Mouse (Mus musculus) thymus, postnatal 36 days (tissue): ENCODE measurements around the gene Wiz.

Experiments
- DNase-seq, 2 experiments: peaks; one replicate each; pipeline ENCODE4 v3.0.0; 2022; ENCODE audit warnings: mixed read lengths in 2 of 2

The Wiz gene

GRCm38 (mm10) chr17:32349037-32349732 lies 40.1 kb downstream of the Wiz start:
- peak; percentile 28 to 29 for DNase-seq

GRCm38 (mm10) chr17:32348406-32348805 lies 40.8 kb downstream of the Wiz start:
- DNase-seq: no peak

DNA sequence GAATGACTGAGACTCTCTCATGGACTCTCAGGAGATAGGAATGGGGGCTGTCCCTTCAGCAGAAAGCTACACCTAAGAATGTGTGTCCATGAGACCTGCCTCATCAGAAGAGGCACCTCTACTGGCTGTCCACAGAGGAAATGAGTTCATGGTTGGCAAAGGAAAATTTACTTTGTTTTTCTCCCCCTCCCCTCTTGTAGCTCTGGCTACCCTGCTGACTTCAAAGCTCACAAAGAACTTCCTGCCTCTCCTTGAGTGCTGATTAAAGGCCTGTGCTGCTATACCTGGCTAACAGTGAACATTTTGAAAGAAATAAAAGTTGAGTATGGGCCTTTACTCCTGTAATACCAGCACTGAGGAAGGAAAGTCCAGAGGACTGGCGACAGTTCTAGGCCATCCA lies 48.1 kb downstream of the Wiz start:
- no peak for DNase-seq

- DNase-seq: no peak
Observed at GRCm38 (mm10) chr17:32340110-32340509, 49.1 kb downstream of the Wiz start.

- no peak for DNase-seq
Observed at GRCm38 (mm10) chr17:32335869-32336268, 53.4 kb downstream of the Wiz start.

DNA sequence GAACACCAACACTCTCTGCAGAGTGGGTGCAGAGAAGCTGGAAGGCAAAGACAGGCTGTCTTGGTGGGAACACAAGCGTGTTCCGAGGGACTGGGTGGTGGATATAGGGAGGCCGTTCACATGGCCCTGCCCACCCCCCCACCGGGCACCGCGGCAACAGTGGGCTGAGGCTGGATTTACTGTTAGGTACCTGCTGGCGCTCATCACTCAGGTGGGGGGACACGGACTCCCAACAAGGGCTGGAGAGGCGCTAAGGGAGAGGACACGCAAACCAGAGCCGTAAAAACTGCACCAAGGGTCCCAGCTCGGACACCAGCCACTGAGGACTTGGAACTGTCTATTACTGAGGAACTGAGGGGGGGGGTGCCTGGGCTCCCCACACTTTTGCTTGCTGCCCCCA lies 54.3 kb downstream of the Wiz start:
- no peak for DNase-seq

DNA sequence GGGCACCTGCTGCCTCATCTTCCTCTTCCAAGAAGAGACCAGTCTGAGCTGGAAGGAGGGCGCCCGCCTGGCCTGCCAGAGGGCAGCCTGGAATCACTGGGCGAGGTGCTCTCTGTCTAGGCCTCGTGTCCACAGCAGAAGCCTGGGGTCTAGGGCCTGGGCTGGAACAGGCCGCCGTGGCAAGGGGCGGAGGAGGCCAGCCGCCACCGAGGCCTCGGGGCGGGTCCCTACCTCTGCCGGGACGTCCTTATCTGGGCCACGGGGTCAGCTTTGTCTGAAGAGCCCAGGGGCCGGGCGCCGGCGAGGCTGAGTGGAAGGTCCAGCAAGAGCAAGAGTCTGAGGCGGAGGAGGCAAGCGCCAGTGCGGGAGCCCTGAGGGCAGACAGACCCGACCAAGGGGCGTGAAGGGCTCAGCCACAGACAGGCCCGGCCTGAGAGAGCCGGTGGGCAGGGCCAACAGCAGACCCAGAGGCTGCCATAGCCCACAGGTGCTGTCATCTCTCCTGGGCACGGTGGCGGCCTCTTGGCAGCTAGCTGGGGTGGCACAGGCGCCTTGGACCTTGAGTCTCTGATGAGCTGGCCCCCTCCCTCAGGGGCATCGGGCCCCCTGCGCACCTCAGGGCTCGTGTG lies 55.5 kb downstream of the Wiz start:
- peak in 1 of 2 experiments; percentile 13 for DNase-seq

DNA sequence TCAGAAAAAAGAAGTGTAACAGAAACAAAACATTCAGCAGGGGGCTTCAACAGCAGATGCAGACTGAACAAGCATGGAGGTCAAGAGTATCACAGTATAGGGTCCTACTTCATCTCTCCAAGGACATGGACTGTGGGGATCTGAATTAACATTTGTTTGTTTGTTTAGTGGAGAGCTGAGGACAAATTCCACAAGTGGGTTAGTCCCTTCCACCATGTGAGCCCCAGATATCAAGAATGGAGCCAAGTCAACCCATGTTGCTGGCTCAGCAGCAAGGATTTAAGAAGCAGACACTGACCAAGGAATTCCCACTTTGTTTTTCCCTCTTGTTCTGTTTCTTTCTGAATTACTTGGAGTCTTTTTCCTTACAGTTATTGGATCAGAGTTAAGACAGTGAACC lies 61.7 kb downstream of the Wiz start:
- DNase-seq: no peak

DNA sequence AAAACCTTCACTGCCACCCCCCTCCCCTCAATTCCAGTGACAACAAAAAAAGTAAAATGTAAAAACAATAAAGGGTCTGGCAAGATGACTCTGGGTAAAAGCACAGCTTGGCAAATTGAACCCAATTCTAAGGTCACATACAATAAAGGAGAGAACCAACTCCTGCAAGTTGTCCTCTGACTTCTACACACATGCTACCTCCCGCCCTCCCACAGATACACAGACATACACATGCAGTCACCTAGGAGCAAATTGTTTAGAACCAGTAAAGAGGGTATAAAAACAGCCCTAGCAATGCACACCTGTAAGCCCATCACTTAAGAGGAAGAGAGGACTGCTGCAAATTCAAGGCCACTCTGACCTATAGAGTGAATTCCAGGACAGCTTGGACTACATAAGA lies 66.4 kb downstream of the Wiz start:
- DNase-seq: no peak

- no peak for DNase-seq
Observed at GRCm38 (mm10) chr17:32321836-32322235, 67.4 kb downstream of the Wiz start.

GRCm38 (mm10) chr17:32321390-32321734 lies 67.9 kb downstream of the Wiz start:
- DNase-seq: no peak

GRCm38 (mm10) chr17:32320597-32321389 lies 68.4 kb downstream of the Wiz start, which contains the start of gene Akap8:
Gene Akap8, minus strand, starts transcription at chr17:32321238.
- peak; percentile 96 to 98 for DNase-seq

DNA sequence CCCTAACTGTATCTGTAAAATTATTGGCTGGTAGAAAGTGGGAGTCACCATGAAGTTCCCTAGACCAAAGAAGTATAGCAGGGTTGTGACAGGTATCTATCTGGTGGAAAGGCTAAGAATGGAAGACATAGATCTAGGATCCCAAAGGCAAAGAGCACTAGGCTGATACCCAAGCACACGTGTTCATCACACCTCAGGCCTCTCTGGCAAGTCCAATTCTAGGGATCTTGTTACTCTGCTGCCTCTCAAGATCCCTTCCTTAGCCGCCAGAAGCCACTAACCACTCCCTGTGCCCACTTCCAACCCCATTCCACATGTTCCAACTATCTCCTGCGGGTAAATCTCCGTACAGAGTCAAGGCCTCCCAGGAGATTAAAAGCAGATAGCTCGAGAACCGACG lies 69.3 kb downstream of the Wiz start:
- no peak for DNase-seq

GRCm38 (mm10) chr17:32317708-32318107 lies 71.5 kb downstream of the Wiz start:
- DNase-seq: no peak

- DNase-seq: no peak
Observed at GRCm38 (mm10) chr17:32317032-32317431, 72.2 kb downstream of the Wiz start.

DNA sequence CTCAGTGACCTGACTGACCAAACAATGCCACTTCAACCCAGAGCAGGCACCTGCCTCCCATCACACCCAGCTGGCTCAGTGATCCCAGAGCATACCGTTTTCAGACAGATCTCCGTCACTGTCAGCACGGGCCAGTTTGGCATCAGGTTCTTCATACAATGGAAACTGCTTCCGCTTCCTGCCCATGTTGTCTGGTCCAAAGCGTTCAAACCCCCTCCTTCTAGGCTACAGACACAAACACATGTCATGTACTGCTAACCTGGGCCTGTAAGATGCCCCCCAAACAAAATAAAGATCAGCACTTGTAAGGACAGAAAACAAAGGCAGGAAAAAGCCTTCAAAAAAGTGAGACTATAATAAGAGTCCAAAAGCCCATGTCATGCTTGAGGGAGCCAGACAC lies 73.7 kb downstream of the Wiz start:
- no peak for DNase-seq

GRCm38 (mm10) chr17:32313892-32314291 lies 75.3 kb downstream of the Wiz start:
- DNase-seq: no peak

- DNase-seq: no peak
Observed at GRCm38 (mm10) chr17:32312801-32313200, 76.4 kb downstream of the Wiz start.

DNA sequence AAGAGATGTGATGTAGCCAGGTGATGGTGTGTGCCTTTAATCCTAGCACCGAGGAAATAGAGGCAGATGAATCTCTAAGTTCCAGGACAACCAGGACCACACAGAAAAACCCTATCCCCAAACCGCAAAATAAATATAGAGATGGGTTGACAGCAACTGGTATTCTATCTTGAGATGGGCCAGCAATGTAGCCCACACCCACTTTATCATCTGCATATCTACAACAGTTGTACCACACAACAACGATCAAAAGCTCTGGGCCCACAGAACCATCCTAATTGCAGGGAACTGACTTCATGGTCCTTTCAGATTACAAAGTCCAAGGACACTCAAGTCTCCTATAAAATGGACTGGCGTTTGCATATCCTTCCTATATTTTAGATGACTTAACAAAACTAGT lies 81.3 kb downstream of the Wiz start:
- DNase-seq: no peak
